Mouse (Mus musculus) hindbrain, embryonic 13.5 days (tissue): Measurements from ENCODE around the gene Cep57l1. TPM values are rescaled to one million over a fixed set of nuclear protein-coding genes. Genes with fewer than 3 reads are reported as not detected.

Experiments
- ATAC-seq: fragments of 200-750 bp; cut with Nextera tagmentation; 2 replicates; pipeline ENCODE4 v1.8.0; 2017; ENCODE audit warnings: moderate TSS enrichment; ENCODE audit not compliant: low FRiP score
- H3K27ac ChIP-seq: fragments of 300-500 bp; sonication (generic); 2 replicates; pipeline ENCODE4 v1.5.1; 2015; ENCODE audit warnings: inconsistent platforms, mild to moderate bottlenecking, moderate library complexity
- H3K27me3 ChIP-seq: fragments of 300-500 bp; sonication (generic); 2 replicates; pipeline ENCODE4 v1.6.1; 2015; ENCODE audit warnings: mild to moderate bottlenecking, inconsistent platforms
- H3K36me3 ChIP-seq: fragments of 300-500 bp; sonication (generic); 2 replicates; pipeline ENCODE4 v1.6.1; 2015; ENCODE audit warnings: mild to moderate bottlenecking, inconsistent platforms
- H3K4me1 ChIP-seq: fragments of 300-500 bp; sonication (generic); replicated peaks from 2 replicates; pipeline ENCODE4 v1.6.1; 2015; ENCODE audit warnings: inconsistent platforms
- H3K4me2 ChIP-seq: fragments of 300-500 bp; sonication (generic); 2 replicates; pipeline ENCODE4 v1.6.1; 2015; ENCODE audit warnings: inconsistent platforms, mild to moderate bottlenecking, moderate library complexity
- H3K4me3 ChIP-seq: fragments of 300-500 bp; sonication (generic); 2 replicates; pipeline ENCODE4 v1.5.1; 2015; ENCODE audit warnings: mild to moderate bottlenecking, inconsistent platforms
- H3K9ac ChIP-seq: fragments of 300-500 bp; sonication (generic); 2 replicates; pipeline ENCODE4 v1.6.1; 2015; ENCODE audit warnings: mild to moderate bottlenecking, inconsistent platforms
- H3K9me3 ChIP-seq: fragments of 300-500 bp; sonication (generic); 2 replicates; pipeline ENCODE4 v1.6.1; 2016; ENCODE audit warnings: inconsistent platforms
- WGBS: fragments of 180-500 bp; shearing (Covaris S2); methylation state at CpG from one replicate; pipeline ENCODE4 v1.1.7; 2015; 5-methylcytosine and 5-hydroxymethylcytosine counted together
- polyA plus RNA-seq: library from polyadenylated mRNA; unstranded; fragments of >200 nt; fragmentation: Nextera tagmentation; extraction: Ambion mirVana; gene quantifications from 2 replicates; pipeline ENCODE4 v1.2.1, GENCODE M21; 2015

The Cep57l1 gene
- polyA plus RNA-seq, 1 experiment from 2014 or later = 14.4 TPM

DNA sequence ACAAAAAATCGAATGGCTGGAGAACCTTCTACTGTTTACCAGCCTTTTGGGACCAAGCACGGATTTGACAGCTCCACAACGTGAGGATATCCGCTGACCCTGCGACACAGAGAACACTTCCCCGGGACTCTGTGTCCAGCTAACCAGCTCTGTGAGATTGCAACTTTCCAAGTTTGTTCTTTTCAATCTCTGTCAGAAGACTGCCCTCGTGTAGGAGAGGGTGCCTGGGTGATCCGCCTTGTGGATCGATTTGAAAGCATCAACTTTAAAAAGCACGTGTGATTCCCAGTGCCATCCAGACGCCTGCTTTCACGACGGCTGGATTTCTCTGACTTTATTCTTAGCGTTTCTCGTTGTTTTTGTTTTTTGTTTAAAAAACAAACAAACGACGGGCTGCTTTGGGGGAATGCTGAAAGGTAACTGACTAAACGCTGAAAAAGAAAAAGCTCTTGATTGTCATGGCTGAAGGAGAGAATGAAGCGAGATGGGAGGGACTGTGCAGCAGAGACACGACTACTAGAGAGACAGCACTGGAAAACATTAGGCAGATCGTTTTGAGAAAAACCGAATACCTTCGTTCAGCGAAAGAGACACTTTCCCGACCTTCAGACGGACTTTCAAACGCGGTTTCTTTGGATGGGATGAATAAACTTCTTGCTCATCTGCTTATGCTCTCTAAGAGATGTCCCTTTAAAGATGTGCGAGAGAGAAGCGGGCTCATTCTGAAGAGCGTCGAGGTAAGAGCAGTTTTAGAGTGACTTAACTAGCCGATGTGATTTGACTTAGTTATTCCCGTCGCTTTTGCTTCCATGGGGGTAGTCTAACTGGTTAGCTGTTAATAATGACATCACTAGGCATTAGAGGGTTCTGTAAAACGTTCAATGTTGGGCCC lies 1.1 kb upstream of the Cep57l1 start:
- Histone ChIP-seq H3K4me2 (peak overlapping the region; percentile 81), H3K27ac (peak overlapping the region; percentile 95), H3K4me1 (peaks cover 43% of the 10 kb centered on the region), H3K9ac (peak overlapping the region; percentile 88), H3K4me3 (peak overlapping the region; percentile 82), H3K27me3 (no peaks in the 10 kb centered on the region), H3K9me3 (no peaks in the 10 kb centered on the region), H3K36me3 (no peaks in the 10 kb centered on the region)
- ATAC-seq = no peak; the same call in 1 of the 2 replicates
- WGBS = under 1% methylated on average over 36 of the region's 36 CpGs

GRCm38 (mm10) chr10:41809080-41809770 lies 446 bp downstream of the Cep57l1 start:
- Histone ChIP-seq H3K4me1 (peaks cover 34% of the 10 kb centered on the region), H3K9ac (peak overlapping the region; percentile 88), H3K9me3 (no peaks in the 10 kb centered on the region), H3K4me3 (peak overlapping the region; percentile 82), H3K36me3 (no peaks in the 10 kb centered on the region), H3K27me3 (no peaks in the 10 kb centered on the region), H3K4me2 (peak overlapping the region; percentile 81), H3K27ac (peak overlapping the region; percentile 95)
- 3% methylated on average over 25 of the region's 25 CpGs for WGBS
- ATAC-seq = peak; percentile 88

DNA sequence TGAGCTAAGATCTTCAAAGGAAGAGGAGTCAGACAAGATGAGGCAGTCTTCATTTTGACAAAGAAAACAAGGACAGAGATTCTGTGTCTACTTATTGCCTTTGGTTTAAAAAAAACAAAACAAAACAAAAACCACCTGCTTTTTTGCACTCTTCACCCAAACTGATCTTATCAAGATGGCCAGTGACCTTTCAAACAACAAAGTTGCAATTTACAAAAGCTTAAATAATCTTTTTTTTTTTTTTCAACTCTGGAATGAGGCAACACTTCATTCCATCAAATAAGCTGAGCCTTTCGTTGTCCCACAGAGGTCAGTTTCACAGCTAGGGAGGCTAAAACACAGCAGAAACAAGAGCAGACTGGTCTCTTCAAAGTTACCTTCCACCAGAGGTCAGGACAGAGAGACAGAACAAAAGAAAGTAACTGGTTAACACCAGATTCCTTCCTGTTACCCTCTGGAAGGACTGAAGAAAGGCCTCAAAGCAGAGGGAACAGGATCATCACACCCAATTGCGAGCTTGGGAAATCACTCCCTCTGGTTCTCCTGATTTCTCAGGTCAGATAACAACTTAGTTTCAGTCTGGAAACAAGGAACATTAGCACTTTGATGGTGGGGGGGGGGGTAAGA lies 3.8 kb downstream of the Cep57l1 start:
- Histone ChIP-seq H3K4me2 (no peak overlapping the region), H3K4me3 (no peak overlapping the region), H3K27me3 (no peaks in the 10 kb centered on the region), H3K9ac (no peak overlapping the region), H3K36me3 (peaks cover 24% of the 10 kb centered on the region), H3K4me1 (peaks cover 2% of the 10 kb centered on the region), H3K9me3 (peaks cover 20% of the 10 kb centered on the region; the same call in 1 of the 2 replicates), H3K27ac (no peak overlapping the region)
- WGBS = 94% methylated on average over 2 of the region's 2 CpGs
- no peak for ATAC-seq

DNA sequence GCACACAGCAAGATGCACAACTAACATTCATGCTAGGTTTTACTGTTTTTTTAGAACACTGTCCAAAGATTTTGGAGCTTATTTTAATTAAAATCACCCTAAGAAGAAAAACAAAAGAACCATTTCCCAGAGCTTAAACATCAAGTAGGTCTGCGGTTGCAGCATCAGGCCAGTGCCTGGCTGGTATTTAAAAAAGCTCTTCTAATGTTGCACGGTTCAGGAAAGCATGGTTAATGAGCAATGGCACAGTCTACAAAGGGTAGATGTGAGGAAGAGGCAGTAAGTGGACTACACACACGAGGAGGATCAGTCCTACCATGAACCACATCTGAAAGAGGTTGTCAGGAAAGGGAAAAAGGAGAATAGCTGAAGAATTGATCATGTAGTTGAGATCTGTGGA lies 5.0 kb downstream of the Cep57l1 start:
- no peak overlapping the region for H3K9ac ChIP-seq
- no peak overlapping the region for H3K4me3 ChIP-seq
- no peaks in the 10 kb centered on the region for H3K27me3 ChIP-seq
- H3K9me3 ChIP-seq = peaks cover 30% of the 10 kb centered on the region
- peaks cover 36% of the 10 kb centered on the region for H3K36me3 ChIP-seq
- H3K4me2 ChIP-seq = no peak overlapping the region
- no peaks in the 10 kb centered on the region; the same call in 1 of the 2 replicates for H3K4me1 ChIP-seq
- ATAC-seq = no peak
- H3K27ac ChIP-seq = no peak overlapping the region
- 98% methylated on average over 3 of the region's 3 CpGs for WGBS

DNA sequence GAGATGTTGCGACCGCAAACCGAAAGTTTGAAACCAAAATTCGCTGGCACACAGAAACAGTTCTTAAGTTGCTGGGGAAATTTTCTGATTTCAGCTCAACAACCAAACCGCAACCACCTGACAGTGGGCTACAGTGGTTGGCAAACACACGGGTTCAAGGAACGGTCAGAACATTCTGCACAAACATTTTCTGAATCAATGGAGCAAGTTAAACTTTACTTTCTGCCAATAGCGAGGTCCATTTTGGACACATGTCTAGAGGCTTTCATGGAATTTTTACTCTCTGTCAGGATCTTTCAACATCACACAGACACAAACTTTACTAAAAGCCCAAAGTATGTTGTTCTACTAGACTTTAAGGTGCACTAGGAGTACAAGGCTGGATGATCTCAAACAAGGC lies 6.2 kb downstream of the Cep57l1 start:
- no peak overlapping the region for H3K27ac ChIP-seq
- H3K4me1 ChIP-seq = no peaks in the 10 kb centered on the region
- WGBS = 96% methylated on average over 8 of the region's 8 CpGs
- H3K36me3 ChIP-seq = peaks cover 48% of the 10 kb centered on the region
- no peak overlapping the region for H3K4me2 ChIP-seq
- peaks cover 36% of the 10 kb centered on the region for H3K9me3 ChIP-seq
- H3K4me3 ChIP-seq = no peak overlapping the region
- H3K27me3 ChIP-seq = no peaks in the 10 kb centered on the region
- ATAC-seq = no peak
- H3K9ac ChIP-seq = no peak overlapping the region

DNA sequence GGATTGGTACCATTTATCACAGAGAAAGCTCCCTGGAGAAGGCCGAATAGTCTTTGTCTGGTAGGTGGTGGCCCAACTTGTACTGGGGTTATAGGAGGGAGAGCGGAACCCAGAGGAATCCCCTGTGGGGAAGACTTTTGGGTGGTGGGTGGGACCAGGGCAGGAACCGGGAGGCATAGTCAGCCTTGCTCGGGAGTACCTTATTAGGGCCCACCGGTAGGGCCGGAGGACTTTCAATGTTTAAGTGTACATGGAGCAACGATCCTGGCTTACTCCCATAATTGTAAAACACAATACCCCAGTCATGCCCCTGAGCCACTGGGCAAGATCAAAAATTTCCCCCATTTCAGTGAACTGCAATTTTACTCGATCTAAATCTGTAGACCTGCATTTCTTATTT lies 12.4 kb downstream of the Cep57l1 start:
- no peaks in the 10 kb centered on the region for H3K4me1 ChIP-seq
- no peak overlapping the region for H3K9ac ChIP-seq
- no peaks in the 10 kb centered on the region for H3K27me3 ChIP-seq
- ATAC-seq = no peak
- peaks cover 44% of the 10 kb centered on the region for H3K9me3 ChIP-seq
- H3K4me3 ChIP-seq = no peak overlapping the region
- H3K36me3 ChIP-seq = peaks cover 66% of the 10 kb centered on the region
- WGBS = 97% methylated on average over 8 of the region's 8 CpGs
- H3K27ac ChIP-seq = no peak overlapping the region
- no peak overlapping the region for H3K4me2 ChIP-seq

GRCm38 (mm10) chr10:41792375-41792774 lies 17.3 kb downstream of the Cep57l1 start:
- peaks cover 18% of the 10 kb centered on the region for H3K36me3 ChIP-seq
- 91% methylated on average over 6 of the region's 6 CpGs for WGBS

DNA sequence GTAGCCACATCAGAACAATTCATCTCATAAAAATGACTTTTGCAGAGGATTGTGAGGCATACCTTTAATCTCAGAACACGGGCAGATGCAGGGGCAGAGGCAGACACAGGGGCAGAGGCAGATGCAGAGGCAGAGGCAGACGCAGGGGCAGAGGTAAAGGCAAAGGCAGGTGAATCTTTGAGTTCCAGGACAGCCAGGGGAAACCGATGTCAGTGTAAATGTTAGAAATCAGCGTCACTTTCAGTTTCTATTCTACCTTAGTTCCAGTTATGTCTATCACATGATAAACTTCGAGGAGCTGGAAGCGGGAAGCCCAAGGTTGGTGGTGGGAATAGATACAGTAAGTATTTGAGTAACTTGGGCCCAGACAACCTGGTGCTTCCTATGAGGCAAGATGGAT lies 42.4 kb downstream of the Cep57l1 start:
- no peaks in the 10 kb centered on the region for H3K4me1 ChIP-seq
- H3K27me3 ChIP-seq = no peaks in the 10 kb centered on the region
- no peaks in the 10 kb centered on the region for H3K9me3 ChIP-seq
- H3K9ac ChIP-seq = no peak overlapping the region
- no peak overlapping the region for H3K4me3 ChIP-seq
- H3K36me3 ChIP-seq = no peaks in the 10 kb centered on the region
- no peak overlapping the region for H3K27ac ChIP-seq
- ATAC-seq = no peak
- 95% methylated on average over 6 of the region's 6 CpGs for WGBS
- H3K4me2 ChIP-seq = no peak overlapping the region

More at GRCm38 (mm10) chr10:41792375-41792774, 17.3 kb downstream of the Cep57l1 start:
- H3K9ac ChIP-seq = no peak overlapping the region
- H3K27me3 ChIP-seq = no peaks in the 10 kb centered on the region
- no peak overlapping the region for H3K4me3 ChIP-seq
- H3K9me3 ChIP-seq = peaks cover 19% of the 10 kb centered on the region
- no peak overlapping the region for H3K27ac ChIP-seq
- H3K4me1 ChIP-seq = no peaks in the 10 kb centered on the region
- no peak overlapping the region for H3K4me2 ChIP-seq
- no peak for ATAC-seq

DNA sequence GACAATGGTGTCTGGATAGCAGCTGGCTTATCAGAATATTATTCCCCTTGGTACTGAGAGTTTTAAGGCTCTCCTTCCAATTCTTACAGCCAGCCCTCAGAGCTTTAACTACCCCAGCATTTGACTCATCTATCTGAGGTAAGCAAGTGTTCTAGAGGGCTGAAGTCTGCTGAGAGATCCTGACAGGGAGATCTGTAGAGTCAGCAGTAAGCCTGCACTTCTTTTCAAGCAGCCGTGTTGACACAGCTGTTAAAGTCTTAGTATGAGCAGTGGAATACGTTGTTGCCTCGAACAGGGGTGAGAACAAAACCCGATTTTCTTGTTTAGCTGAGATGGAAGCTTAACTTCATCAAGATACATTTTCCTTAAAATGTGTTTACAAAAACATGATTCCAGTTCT lies 43.4 kb downstream of the Cep57l1 start:
- Histone ChIP-seq H3K9me3 (no peaks in the 10 kb centered on the region), H3K4me2 (no peak overlapping the region), H3K27me3 (no peaks in the 10 kb centered on the region), H3K4me3 (no peak overlapping the region), H3K36me3 (no peaks in the 10 kb centered on the region), H3K4me1 (no peaks in the 10 kb centered on the region), H3K9ac (no peak overlapping the region), H3K27ac (no peak overlapping the region)
- no peak for ATAC-seq
- 77% methylated on average over 4 of the region's 4 CpGs for WGBS

DNA sequence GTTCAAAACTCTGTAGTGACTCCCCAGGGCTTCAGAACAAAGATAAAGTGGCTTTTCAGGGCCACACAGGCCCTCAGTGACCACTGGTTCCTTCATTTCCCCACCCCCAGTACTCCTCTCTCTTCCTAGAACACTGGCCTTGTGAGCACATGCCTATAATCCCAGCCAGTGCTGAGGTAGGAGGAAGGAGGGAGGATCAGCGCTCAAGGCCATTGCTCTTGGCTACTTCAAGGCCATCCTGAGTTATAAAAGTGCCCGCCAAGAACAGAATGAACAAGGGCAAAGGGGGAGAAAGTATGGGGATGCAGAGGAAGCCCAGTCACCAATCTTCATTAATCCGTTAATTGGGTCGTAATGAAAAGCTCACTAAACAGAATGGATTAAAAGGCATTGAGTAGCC lies 44.1 kb downstream of the Cep57l1 start:
- H3K9ac ChIP-seq = no peak overlapping the region
- H3K27ac ChIP-seq = no peak overlapping the region
- H3K27me3 ChIP-seq = no peaks in the 10 kb centered on the region
- H3K4me2 ChIP-seq = no peak overlapping the region
- no peaks in the 10 kb centered on the region for H3K4me1 ChIP-seq
- 96% methylated on average over 4 of the region's 4 CpGs for WGBS
- H3K36me3 ChIP-seq = no peaks in the 10 kb centered on the region
- no peak overlapping the region for H3K4me3 ChIP-seq
- H3K9me3 ChIP-seq = no peaks in the 10 kb centered on the region
- no peak for ATAC-seq

DNA sequence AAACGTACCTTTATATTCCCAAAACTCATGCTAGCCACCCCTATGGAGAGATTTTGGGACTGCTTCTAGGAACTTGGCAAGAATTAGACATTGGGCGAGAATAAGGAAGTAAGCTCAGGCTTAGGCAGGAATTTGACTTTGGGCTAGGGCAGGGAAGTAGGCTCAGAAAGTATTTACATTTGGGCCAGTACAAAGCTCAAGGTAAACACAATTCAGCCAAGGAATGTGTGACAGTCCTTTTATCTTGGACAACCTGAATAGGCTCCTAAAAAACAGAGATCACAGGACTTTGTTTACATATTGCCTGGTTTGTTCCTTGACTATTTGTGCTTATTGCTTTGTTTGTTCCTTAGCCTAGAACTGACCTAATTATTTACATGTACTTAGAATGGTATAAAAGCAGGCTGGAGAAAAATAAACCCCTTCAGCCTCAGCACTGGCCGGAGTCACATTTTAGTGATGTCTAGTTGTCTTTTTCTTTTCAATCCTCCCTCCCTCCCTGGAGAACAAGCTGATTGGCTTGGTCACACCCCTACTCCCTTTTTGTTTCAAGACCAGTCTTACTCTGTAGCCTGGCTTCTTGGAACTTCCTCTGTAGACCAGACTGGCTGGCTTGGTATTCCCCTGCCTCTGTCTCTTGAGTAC lies 45.8 kb downstream of the Cep57l1 start:
- Histone ChIP-seq H3K27ac (no peak overlapping the region), H3K9me3 (no peaks in the 10 kb centered on the region), H3K4me1 (no peaks in the 10 kb centered on the region), H3K36me3 (no peaks in the 10 kb centered on the region), H3K4me3 (no peak overlapping the region), H3K4me2 (no peak overlapping the region), H3K9ac (no peak overlapping the region), H3K27me3 (no peaks in the 10 kb centered on the region)
- WGBS = 86% methylated on average over 3 of the region's 3 CpGs
- ATAC-seq = no peak

GRCm38 (mm10) chr10:41760866-41761265 lies 48.8 kb downstream of the Cep57l1 start:
- Histone ChIP-seq H3K27me3 (no peaks in the 10 kb centered on the region), H3K27ac (no peak overlapping the region), H3K4me1 (no peaks in the 10 kb centered on the region), H3K4me2 (no peak overlapping the region), H3K9me3 (no peaks in the 10 kb centered on the region), H3K9ac (no peak overlapping the region), H3K4me3 (no peak overlapping the region), H3K36me3 (no peaks in the 10 kb centered on the region)
- WGBS = 70% methylated on average over 3 of the region's 3 CpGs
- ATAC-seq = no peak
